Mouse (Mus musculus) left cerebral cortex, postnatal 10 days (tissue): ENCODE measurements around the gene Itga1. TPM values are rescaled to one million over a fixed set of nuclear protein-coding genes. Genes with fewer than 3 reads are reported as not detected.
A peak's percentile ranks its signal among the peaks of the same experiment; 100 is the strongest.

Source experiments
- DNase-seq, 2 experiments: peaks; one replicate each; pipeline ENCODE4 v3.0.0; 2021 to 2022; ENCODE audit warnings: low spot score in 2 of 2, mixed read lengths in 1 of 2; ENCODE audit errors: extremely low spot score in 1 of 2
- intact Hi-C: fragments of 180-260 bp; cut with DNase I; formaldehyde crosslinking; loops from one replicate; pipeline ENCODE4 v1.15.1; 2025
- total RNA-seq, 2 experiments: library from RNA; stranded (reverse); gene quantifications; 2 replicates each; pipeline ENCODE4 v1.2.3; 2021

Gene Itga1
- total RNA-seq: 10 to 100 TPM; 12.7 to 13.3 TPM

GRCm38 (mm10) chr13:115101355-115102191, at the start of gene Itga1, which contains the start of gene Gm49395:
Gene Itga1 (minus strand): TSS chr13:115101964.
Gene Gm49395 (minus strand): TSS chr13:115101921.
- intact Hi-C loops: loop anchor here (10.0 kb wide), 1 partner anchor 113 kb away; no protein-coding TSS in a partner anchor
- peak; percentile 8 to 93 for DNase-seq

- intact Hi-C loops: no loop called here
- DNase-seq: no peak
Measured at GRCm38 (mm10) chr13:115150602-115151001, 48.8 kb upstream of the Itga1 start.

- intact Hi-C loops: no loop called here
- no peak for DNase-seq
Measured at GRCm38 (mm10) chr13:115149849-115150248, 48.1 kb upstream of the Itga1 start.

GRCm38 (mm10) chr13:115143575-115143974, 41.8 kb upstream of the Itga1 start:
- DNase-seq: no peak
- intact Hi-C loops: no loop called here

GRCm38 (mm10) chr13:115142066-115142465, 40.3 kb upstream of the Itga1 start:
- DNase-seq: no peak
- intact Hi-C loops: no loop called here

- intact Hi-C loops: no loop called here
Measured at GRCm38 (mm10) chr13:115138513-115138912, 36.7 kb upstream of the Itga1 start.

GRCm38 (mm10) chr13:115136761-115137160, 35.0 kb upstream of the Itga1 start:
- no peak for DNase-seq
- intact Hi-C loops: no loop called here

More at GRCm38 (mm10) chr13:115138513-115138912, 36.7 kb upstream of the Itga1 start:
- no peak for DNase-seq

- intact Hi-C loops: no loop called here
Measured at GRCm38 (mm10) chr13:115132435-115132834, 30.7 kb upstream of the Itga1 start.

GRCm38 (mm10) chr13:115131381-115131780, 29.6 kb upstream of the Itga1 start:
- intact Hi-C loops: no loop called here
- no peak for DNase-seq

More at GRCm38 (mm10) chr13:115132435-115132834, 30.7 kb upstream of the Itga1 start:
- DNase-seq: no peak

- no peak for DNase-seq
- intact Hi-C loops: no loop called here
Measured at GRCm38 (mm10) chr13:115130035-115130434, 28.3 kb upstream of the Itga1 start.

GRCm38 (mm10) chr13:115127826-115128225, 26.1 kb upstream of the Itga1 start:
- intact Hi-C loops: no loop called here
- DNase-seq: no peak

GRCm38 (mm10) chr13:115126534-115126933, 24.8 kb upstream of the Itga1 start:
- DNase-seq: no peak
- intact Hi-C loops: no loop called here

- DNase-seq: no peak
- intact Hi-C loops: no loop called here
Measured at GRCm38 (mm10) chr13:115125130-115125529, 23.4 kb upstream of the Itga1 start.

GRCm38 (mm10) chr13:115124521-115124920, 22.8 kb upstream of the Itga1 start:
- intact Hi-C loops: no loop called here
- DNase-seq: no peak

- intact Hi-C loops: no loop called here
- DNase-seq: no peak
Measured at GRCm38 (mm10) chr13:115118756-115119155, 17.0 kb upstream of the Itga1 start.

GRCm38 (mm10) chr13:115118195-115118594, 16.4 kb upstream of the Itga1 start:
- no peak for DNase-seq
- intact Hi-C loops: no loop called here

GRCm38 (mm10) chr13:115116930-115117621, 15.3 kb upstream of the Itga1 start:
- intact Hi-C loops: no loop called here
- DNase-seq: no peak

- DNase-seq: no peak
- intact Hi-C loops: loop anchor here (10.0 kb wide), 1 partner anchor 105 kb away; no protein-coding TSS in a partner anchor
Measured at GRCm38 (mm10) chr13:115109628-115110027, 7.9 kb upstream of the Itga1 start.

GRCm38 (mm10) chr13:115107436-115107835, 5.7 kb upstream of the Itga1 start:
- intact Hi-C loops: loop anchor here (10.0 kb wide), 1 partner anchor 107 kb away; no protein-coding TSS in a partner anchor
- DNase-seq: no peak

- intact Hi-C loops: loop anchor here (10.0 kb wide), 1 partner anchor 109 kb away; no protein-coding TSS in a partner anchor
- DNase-seq: no peak
Measured at GRCm38 (mm10) chr13:115106183-115106582, 4.4 kb upstream of the Itga1 start.
